Mouse (Mus musculus) lung, postnatal 0 days (tissue): Measurements from ENCODE around the gene Ssbp4. TPM values are rescaled to one million over a fixed set of nuclear protein-coding genes. Genes with fewer than 3 reads are reported as not detected.

ENCODE experiments used
- ATAC-seq: fragments of 200-750 bp; cut with Nextera tagmentation; 2 replicates; pipeline ENCODE4 v1.8.0; 2017; ENCODE audit warnings: moderate library complexity
- DNase-seq: peaks from one replicate; pipeline ENCODE4 v3.0.0-alpha.2; 2016; ENCODE audit warnings: low spot score
- H3K27ac ChIP-seq: fragments of 300-500 bp; sonication (generic); 2 replicates; pipeline ENCODE4 v1.5.1; 2014; ENCODE audit warnings: antibody characterized with exemption, mild to moderate bottlenecking, low read length, mixed read lengths
- H3K27me3 ChIP-seq: fragments of 300-500 bp; sonication (generic); replicated peaks from 2 replicates; pipeline ENCODE4 v1.6.1; 2014; ENCODE audit warnings: low read length, mixed read lengths; ENCODE audit not compliant: insufficient read depth
- H3K36me3 ChIP-seq: fragments of 300-500 bp; sonication (generic); 2 replicates; pipeline ENCODE4 v1.6.1; 2014; ENCODE audit warnings: low read length, mixed read lengths; ENCODE audit not compliant: insufficient read depth
- H3K4me1 ChIP-seq: fragments of 300-500 bp; sonication (generic); 2 replicates; pipeline ENCODE4 v1.6.1; 2014; ENCODE audit warnings: antibody characterized with exemption, low read depth, low read length, mixed read lengths; ENCODE audit not compliant: insufficient read depth
- H3K4me2 ChIP-seq: fragments of 300-500 bp; sonication (generic); replicated peaks from 2 replicates; pipeline ENCODE4 v1.6.1; 2014; ENCODE audit warnings: low read depth, mild to moderate bottlenecking, low read length, moderate library complexity, mixed read lengths
- H3K4me3 ChIP-seq: fragments of 300-500 bp; sonication (generic); 2 replicates; pipeline ENCODE4 v1.5.1; 2014; ENCODE audit warnings: low read depth, low read length
- H3K9ac ChIP-seq: fragments of 300-500 bp; sonication (generic); replicated peaks from 2 replicates; pipeline ENCODE4 v1.6.1; 2014; ENCODE audit warnings: low read depth, mild to moderate bottlenecking
- H3K9me3 ChIP-seq: fragments of 300-500 bp; sonication (generic); 2 replicates; pipeline ENCODE4 v1.6.1; 2016; ENCODE audit warnings: low read length, mixed read lengths
- CTCF ChIP-seq: IDR thresholded peaks from 2 replicates; pipeline ENCODE4 v1.5.1; 2016; ENCODE audit warnings: antibody characterized with exemption, mild to moderate bottlenecking
- EP300 ChIP-seq: IDR thresholded peaks from 2 replicates; pipeline ENCODE4 v1.6.1; 2016; ENCODE audit warnings: antibody characterized with exemption, mild to moderate bottlenecking, control low read depth
- WGBS: fragments of 180-500 bp; shearing (Covaris S2); extraction: QIAGEN DNeasy Blood & Tissue Kit; methylation state at CpG from one replicate; pipeline ENCODE4 v1.1.7; 2014; 5-methylcytosine and 5-hydroxymethylcytosine counted together
- polyA plus RNA-seq: library from polyadenylated mRNA; unstranded; fragments of >200 nt; fragmentation: Nextera tagmentation; extraction: Ambion mirVana; gene quantifications from 2 replicates; pipeline ENCODE4 v1.2.1, GENCODE M21; 2015

The Ssbp4 gene
- polyA plus RNA-seq, 1 experiment from 2014 or later, result 125 TPM

- Histone ChIP-seq H3K4me2 (peak overlapping the region; percentile 78), H3K27me3 (no peaks in the 10 kb centered on the region), H3K9me3 (no peaks in the 10 kb centered on the region), H3K9ac (0 out of 2 replicates have a peak overlapping the region, but pooled peaks have one; percentile 16), H3K4me3 (peak overlapping the region; percentile 38), H3K4me1 (peaks cover 24% of the 10 kb centered on the region), H3K27ac (no peak overlapping the region), H3K36me3 (0 out of 2 replicates have a peak, but pooled peaks cover 3% of the 10 kb centered on the region)
- ATAC-seq (no peak), DNase-seq (peak; percentile 5)
- 26% methylated on average over 48 of the region's 68 CpGs for WGBS
- TF ChIP-seq CTCF, result no peak
- TF ChIP-seq EP300, result no peak
These were observed 11.0 kb downstream of the Ssbp4 start for GRCm38 (mm10) chr8:70597417-70598272.

- 0 out of 2 replicates have a peak, but pooled peaks cover 3% of the 10 kb centered on the region for H3K36me3 ChIP-seq
- H3K9ac ChIP-seq, result no peak overlapping the region
- WGBS, result 90% methylated on average over 17 of the region's 17 CpGs
- no peaks in the 10 kb centered on the region for H3K27me3 ChIP-seq
- peak; percentile 34 for TF ChIP-seq CTCF
- no peak for TF ChIP-seq EP300
- DNase-seq (peak; percentile 5), ATAC-seq (no peak)
- H3K27ac ChIP-seq, result no peak overlapping the region
- H3K9me3 ChIP-seq, result no peaks in the 10 kb centered on the region
- H3K4me3 ChIP-seq, result no peak overlapping the region
- H3K4me2 ChIP-seq, result no peak overlapping the region
- peaks cover 24% of the 10 kb centered on the region for H3K4me1 ChIP-seq
These were observed 11.8 kb downstream of the Ssbp4 start for GRCm38 (mm10) chr8:70596775-70597416.

- Histone ChIP-seq H3K9ac (no peak overlapping the region), H3K36me3 (0 out of 2 replicates have a peak, but pooled peaks cover 3% of the 10 kb centered on the region), H3K27me3 (no peaks in the 10 kb centered on the region), H3K27ac (no peak overlapping the region), H3K4me1 (peaks cover 22% of the 10 kb centered on the region), H3K4me3 (no peak overlapping the region), H3K4me2 (no peak overlapping the region), H3K9me3 (no peaks in the 10 kb centered on the region)
- DNase-seq, result peak; percentile 4
- WGBS, result 94% methylated on average over 18 of the region's 18 CpGs
- no peak for ATAC-seq
- TF ChIP-seq EP300, result no peak
These were observed 12.5 kb downstream of the Ssbp4 start for GRCm38 (mm10) chr8:70596216-70596615.

GRCm38 (mm10) chr8:70595811-70596210, 12.9 kb downstream of the Ssbp4 start:
- ATAC-seq, result no peak
- Histone ChIP-seq H3K36me3 (0 out of 2 replicates have a peak, but pooled peaks cover 3% of the 10 kb centered on the region), H3K27ac (no peak overlapping the region), H3K4me3 (no peak overlapping the region), H3K9me3 (no peaks in the 10 kb centered on the region), H3K9ac (no peak overlapping the region), H3K4me1 (peaks cover 18% of the 10 kb centered on the region), H3K27me3 (no peaks in the 10 kb centered on the region), H3K4me2 (no peak overlapping the region)
- no peak for DNase-seq
- TF ChIP-seq CTCF (no peak), EP300 (no peak)
- WGBS, result 92% methylated on average over 12 of the region's 12 CpGs

GRCm38 (mm10) chr8:70594621-70595564, 13.8 kb downstream of the Ssbp4 start:
- Histone ChIP-seq H3K9ac (peak overlapping the region; percentile 54), H3K27me3 (no peaks in the 10 kb centered on the region), H3K4me1 (peaks cover 17% of the 10 kb centered on the region), H3K4me2 (peak overlapping the region; percentile 98), H3K9me3 (no peaks in the 10 kb centered on the region), H3K27ac (peak overlapping the region; percentile 71), H3K36me3 (0 out of 2 replicates have a peak, but pooled peaks cover 3% of the 10 kb centered on the region), H3K4me3 (peak overlapping the region; percentile 48)
- TF ChIP-seq CTCF (no peak; the same call in 1 of the 2 replicates), EP300 (no peak)
- ATAC-seq (peak; percentile 13), DNase-seq (peak; percentile 35)
- WGBS, result 8% methylated on average over 72 of the region's 82 CpGs
